In the genomic region with DNA sequence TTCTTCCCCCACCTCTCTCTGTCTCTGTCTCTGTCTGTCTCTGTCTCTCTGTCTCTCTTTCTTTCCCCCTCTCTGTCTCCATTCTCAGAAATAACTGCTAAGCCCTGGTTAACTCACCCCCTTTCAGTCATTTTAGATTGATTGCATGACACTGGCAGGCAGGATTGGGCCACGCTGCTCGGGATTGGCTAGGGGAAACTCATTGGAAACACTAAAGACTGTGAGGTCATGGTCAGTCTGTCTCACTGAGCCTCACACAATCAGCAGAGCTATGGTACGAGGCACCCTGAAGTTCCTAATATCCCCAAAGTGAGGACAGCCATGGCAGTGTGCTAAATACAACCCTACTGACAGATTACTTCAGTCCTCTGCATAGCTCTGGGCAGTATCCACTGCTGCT, we compare ENCODE assay signal across 13 mouse cellular contexts.
"Had no signal": no experiment of that assay in that cellular context is flagged by ENCODE, and none has a peak within 500 bp of the region (broad histone marks: within the 10 kb centered on the region; RNA-seq: fewer than 3 reads in every experiment).

No protein-coding gene starts in this region.

- H3K9me3 ChIP-seq: kidney, embryonic 15.5 days; limb, embryonic 15.5 days; liver, embryonic 13.5 days; midbrain, embryonic 12.5 days had no signal

- ATAC-seq: midbrain, embryonic 16.5 days had no signal

- H3K36me3 ChIP-seq: kidney, embryonic 15.5 days; limb, embryonic 15.5 days; liver, embryonic 13.5 days; midbrain, embryonic 12.5 days had no signal

- H3K27ac ChIP-seq: kidney, embryonic 15.5 days; limb, embryonic 15.5 days; liver, embryonic 13.5 days; midbrain, embryonic 12.5 days had no signal

- H3K9ac ChIP-seq: kidney, embryonic 15.5 days; limb, embryonic 15.5 days; liver, embryonic 13.5 days; midbrain, embryonic 12.5 days had no signal

- DNase-seq: kidney, adult 2 months; kidney, postnatal 14 days; left cerebral cortex, postnatal 4 days; liver, embryonic 13.5 days; lung, adult 18-20 months; lung, postnatal 36 days; right cerebral cortex, adult 18-20 months; right cerebral cortex, postnatal 25 days; thymus, postnatal 4 days had no signal

- H3K27me3 ChIP-seq: kidney, embryonic 15.5 days; limb, embryonic 15.5 days; liver, embryonic 13.5 days; midbrain, embryonic 12.5 days had no signal

- H3K4me2 ChIP-seq: kidney, embryonic 15.5 days; limb, embryonic 15.5 days; liver, embryonic 13.5 days; midbrain, embryonic 12.5 days had no signal

- H3K4me1 ChIP-seq: limb, embryonic 15.5 days; liver, embryonic 13.5 days; midbrain, embryonic 12.5 days had no signal

- H3K4me3 ChIP-seq: kidney, embryonic 15.5 days; limb, embryonic 15.5 days; liver, embryonic 13.5 days; midbrain, embryonic 12.5 days had no signal
